Mouse (Mus musculus) effector memory CD4-positive, alpha-beta T cell, adult 7 months (primary cell): Measurements from ENCODE around the gene Atg13. TPM values are rescaled to one million over a fixed set of nuclear protein-coding genes. Genes with fewer than 3 reads are reported as not detected.

Source experiments
- polyA plus RNA-seq: library from polyadenylated mRNA; unstranded; fragments of 100-300 nt; shearing (Covaris generic); gene quantifications from one replicate; pipeline ENCODE4 v1.2.1, GENCODE M21; 2017

Atg13 gene
- polyA plus RNA-seq, result 48.5 TPM

DNA sequence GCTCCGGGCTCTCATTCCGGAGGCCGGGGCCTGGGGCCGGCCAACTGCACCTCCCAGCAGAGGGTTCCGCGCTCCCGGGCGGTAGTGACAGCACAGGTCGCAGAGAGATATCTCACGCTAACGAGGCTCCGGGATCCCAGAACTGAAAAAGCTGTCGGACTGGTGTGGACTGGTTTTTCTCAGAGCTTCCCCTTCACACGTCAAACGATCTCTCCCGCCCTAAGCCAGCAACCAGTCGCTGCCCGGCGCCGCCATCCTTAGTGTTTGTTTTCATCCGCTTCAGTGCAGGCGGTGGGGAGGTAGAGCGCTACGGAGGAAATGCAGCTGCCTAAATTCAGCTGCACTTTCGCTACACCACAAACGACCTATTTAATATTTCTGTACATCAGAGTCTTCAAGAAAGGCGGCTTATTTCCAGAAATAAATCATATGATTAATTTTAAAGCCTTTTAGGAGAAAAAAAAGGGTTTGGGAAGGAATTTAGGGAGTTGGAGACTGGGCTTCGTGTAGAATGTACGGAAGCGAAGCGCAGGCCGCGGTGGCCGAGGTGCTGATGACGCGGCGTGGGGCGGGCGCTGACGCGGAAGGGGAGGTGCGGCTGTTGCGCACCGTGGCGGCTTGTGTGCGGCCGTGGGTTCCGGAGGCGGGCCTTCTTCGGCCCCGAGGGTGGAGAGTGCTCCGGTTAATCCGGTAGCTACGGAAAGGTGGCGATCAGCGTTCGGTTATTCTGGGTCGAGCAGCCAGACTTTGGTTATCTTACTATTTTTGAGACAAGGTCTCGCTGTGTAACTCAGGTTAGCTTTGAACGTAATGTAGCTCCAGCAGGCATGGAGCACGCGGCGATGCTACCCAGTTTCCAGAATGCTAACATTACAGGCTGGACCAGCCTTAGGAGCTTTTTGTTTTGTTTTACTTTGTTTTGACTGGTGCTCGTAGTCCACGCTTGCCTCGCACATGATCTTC lies at the start of gene Atg13, which contains the start of gene Harbi1:
Gene Atg13 (minus strand): TSS at position 305 of the 963 bp plus-strand sequence.
Gene Harbi1 (plus strand): TSS at position 581 of the 963 bp plus-strand sequence.

DNA sequence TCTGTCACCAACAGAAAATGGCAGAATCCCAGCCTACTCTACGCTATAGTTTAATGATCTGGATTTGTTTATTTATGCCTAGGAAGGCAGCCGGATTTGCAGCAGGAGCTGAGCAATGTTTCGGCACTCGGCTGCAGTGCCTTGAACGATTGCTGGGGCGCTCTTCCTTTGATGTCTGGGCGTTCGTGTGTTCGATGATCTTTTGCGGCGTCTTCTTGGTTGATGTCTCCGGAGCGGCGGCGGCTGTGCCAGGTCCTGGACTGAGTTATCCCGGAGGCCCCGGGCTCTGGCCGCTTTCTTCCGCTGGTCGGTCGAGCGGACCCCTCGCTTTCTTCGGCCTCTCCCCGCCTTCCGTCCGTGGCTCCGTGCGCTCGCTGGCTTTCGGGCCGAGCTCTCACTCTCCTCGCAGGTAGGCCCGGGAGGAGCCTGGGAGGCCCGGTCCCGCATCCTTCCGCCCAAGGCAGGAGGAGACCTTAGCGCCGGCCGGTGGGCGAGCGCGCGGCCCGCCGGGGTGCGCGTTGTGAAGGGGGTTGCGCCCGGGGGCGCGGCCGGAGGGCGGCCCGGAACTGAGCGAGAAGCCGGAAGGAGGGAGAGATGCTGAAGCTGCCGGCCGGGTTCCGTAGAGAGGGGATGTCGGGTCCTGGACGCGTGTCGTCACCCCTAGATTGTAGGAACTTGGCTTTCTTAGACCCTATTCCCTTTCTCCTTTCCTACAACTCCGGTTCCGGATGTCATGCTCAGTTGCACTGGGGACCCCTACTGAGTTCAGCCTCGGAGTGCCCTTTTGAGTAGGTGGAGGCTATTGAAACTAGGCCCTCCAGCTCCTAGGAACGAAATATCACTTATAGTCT lies 19.8 kb upstream of the Atg13 start, which contains the start of gene Ambra1:
Gene Ambra1 (plus strand): TSS at position 164 of the 851 bp plus-strand sequence.

DNA sequence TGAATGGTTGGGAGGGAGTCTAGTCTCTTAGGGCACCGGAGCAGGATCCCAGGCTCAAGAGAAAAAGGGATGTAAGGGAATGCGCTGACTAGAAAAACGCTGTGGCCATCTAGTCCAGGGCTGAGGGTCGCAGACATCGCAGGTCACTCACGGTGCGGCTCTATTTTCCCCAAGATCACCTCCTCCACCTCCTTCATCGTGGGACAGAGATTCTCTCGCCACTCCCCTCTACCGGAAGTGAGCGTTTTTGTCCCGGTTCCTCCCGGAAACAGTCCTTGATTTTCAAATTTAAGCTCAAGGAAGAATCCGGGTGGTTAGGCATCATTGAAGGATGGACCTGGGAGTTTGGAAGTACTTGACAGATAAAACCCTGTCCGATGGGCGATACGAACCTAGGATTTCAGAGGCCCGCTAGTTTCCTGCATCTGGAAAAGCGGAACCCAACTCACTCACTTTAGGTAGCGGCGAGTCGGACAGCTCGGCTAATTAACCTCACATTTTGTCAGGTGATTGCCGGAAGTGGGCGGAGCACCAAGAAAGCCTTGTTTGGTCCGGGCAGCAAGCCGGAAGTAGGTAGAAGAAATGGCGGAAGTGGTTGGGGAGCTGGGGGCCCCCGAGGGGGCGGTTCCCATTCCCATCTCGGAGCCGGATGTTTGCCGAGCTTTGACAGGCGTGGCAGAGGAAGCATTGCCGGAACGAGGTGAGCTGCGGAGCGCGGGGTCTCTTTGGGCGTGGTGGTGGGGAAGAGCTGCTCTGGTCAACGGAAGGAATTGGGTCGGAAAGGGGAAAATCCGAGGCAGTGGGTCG lies 60.6 kb downstream of the Atg13 start, which contains the start of the genes Zfp408 and Arhgap1:
Gene Zfp408 (minus strand): TSS at position 239 of the 807 bp plus-strand sequence.
Gene Arhgap1 (plus strand): TSS at position 308 of the 807 bp plus-strand sequence.

DNA sequence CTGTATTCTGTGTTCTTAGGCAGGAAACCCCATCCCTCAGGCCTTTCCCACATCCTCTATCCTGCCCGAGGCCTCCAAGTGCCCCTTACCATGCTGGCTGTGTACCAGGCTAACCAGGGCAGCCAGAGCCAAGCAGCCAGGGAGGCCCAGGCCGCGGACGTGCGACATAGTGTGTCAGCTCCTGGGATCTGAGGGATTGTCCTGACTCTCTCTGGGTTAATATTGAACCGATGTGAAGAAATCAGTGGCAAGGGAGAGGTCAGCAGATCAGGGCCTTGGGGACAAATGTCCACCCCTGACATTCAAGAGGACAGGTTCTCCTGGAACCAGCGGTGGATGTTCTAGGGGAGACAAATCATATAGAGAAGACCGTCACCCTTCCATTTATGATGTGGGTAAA lies 74.1 kb downstream of the Atg13 start, which contains the start of gene F2:
Gene F2 (minus strand): TSS at position 186 of the 400 bp plus-strand sequence.

Other genes with a start within 250 kb of the Atg13 start
- gene Ckap5, start 183.8 kb downstream of the Atg13 start, polyA plus RNA-seq, result 27.1 TPM
- not detected for gene F2, start 74.2 kb downstream of the Atg13 start, polyA plus RNA-seq
- 10.9 TPM for gene Zfp408, start 60.8 kb downstream of the Atg13 start, polyA plus RNA-seq
- 114 TPM for gene Arhgap1, start 60.7 kb downstream of the Atg13 start, polyA plus RNA-seq
- 5.2 TPM for gene Harbi1, start 276 bp upstream of the Atg13 start, polyA plus RNA-seq
- 39.2 TPM for gene Ambra1, start 19.6 kb upstream of the Atg13 start, polyA plus RNA-seq
- gene Chrm4, start 216.7 kb upstream of the Atg13 start, polyA plus RNA-seq, result 0.88 TPM
- gene Mdk, start 221.7 kb upstream of the Atg13 start, polyA plus RNA-seq, result 0.69 TPM
- gene Gm9821, start 235.1 kb upstream of the Atg13 start, polyA plus RNA-seq, result not detected